Comparison of ENCODE assay signal across 20 mouse cellular contexts in the genomic region with DNA sequence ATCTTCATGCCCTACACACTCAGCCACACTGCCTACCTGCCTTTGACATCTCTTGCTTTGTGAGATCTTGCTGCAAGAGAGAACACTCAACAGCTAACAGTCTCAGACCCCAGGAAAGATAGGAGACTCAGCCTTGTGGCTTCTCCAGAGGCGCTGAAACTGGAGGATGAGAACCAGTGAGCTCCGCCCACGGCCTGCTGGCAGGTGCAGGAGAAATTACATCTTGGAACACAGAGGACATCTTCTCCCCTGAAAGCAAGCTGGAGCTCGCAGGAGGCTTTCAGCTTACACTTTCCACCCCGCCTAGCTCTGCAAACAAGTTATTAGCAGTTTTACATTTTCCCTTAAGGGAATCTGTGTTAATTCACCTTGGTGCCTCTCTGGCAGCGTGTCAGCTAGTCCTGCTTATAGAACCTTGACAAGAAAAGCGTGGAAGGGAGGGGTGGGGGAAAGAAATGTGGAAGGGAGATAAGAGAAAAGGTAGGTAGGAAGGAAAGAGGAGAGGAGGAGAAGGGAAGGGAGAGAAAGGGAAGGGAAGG.
DNase-seq lines count a peak whose midpoint lies in the region; ATAC-seq lines count a peak whose summit lies in the region.
"Had no signal": no experiment of that assay in that cellular context is flagged by ENCODE, and none has a peak within 500 bp of the region (broad histone marks: within the 10 kb centered on the region; RNA-seq: fewer than 3 reads in every experiment).

No protein-coding gene starts in this region.

- H3K4me3 ChIP-seq in heart, embryonic 10.5 days = no peak overlapping the region
- H3K4me3 ChIP-seq: heart, embryonic 12.5 days; neural tube, embryonic 12.5 days had no signal

- H3K27me3 ChIP-seq in heart, embryonic 10.5 days (ENCODE audit: insufficient read depth, poor library complexity, severe bottlenecking) = peaks cover 13% of the 10 kb centered on the region
- H3K27me3 ChIP-seq: neural tube, embryonic 12.5 days had no signal

- no peak for ATAC-seq in CD4-positive, CD25-positive, alpha-beta regulatory T cell, adult 4 months
- ATAC-seq: forebrain, postnatal 0 days; hindbrain, embryonic 16.5 days; intestine, postnatal 0 days; liver, postnatal 0 days had no signal

- no peaks in the 10 kb centered on the region for H3K36me3 ChIP-seq in heart, embryonic 10.5 days
- H3K36me3 ChIP-seq: heart, embryonic 12.5 days; neural tube, embryonic 12.5 days had no signal

- peaks cover 13% of the 10 kb centered on the region; the same call in 1 of the 2 replicates for H3K4me1 ChIP-seq in heart, embryonic 10.5 days
- H3K4me1 ChIP-seq: neural tube, embryonic 12.5 days had no signal

- peak; percentile 64 for DNase-seq in heart, adult 11 months
- no peak for DNase-seq in heart, embryonic 10.5 days (ENCODE audit: low spot score)
- peak; percentile 19 to 22 for DNase-seq in layer of hippocampus, adult 8-10 months (ENCODE audit: low spot score in 2 of 2)
- DNase-seq in layer of hippocampus, postnatal 36 days = no peak
- DNase-seq in left cerebral cortex, adult 18-20 months (ENCODE audit: low spot score in 2 of 2) = peak; percentile 41 to 48
- DNase-seq in right cerebral cortex, postnatal 10 days (ENCODE audit: low spot score in 2 of 2) = peak; percentile 35 to 38
- DNase-seq in adrenal gland, postnatal 36 days = no peak
- DNase-seq: adrenal gland, postnatal 14 days; cerebellum, adult 2 months; forebrain, postnatal 0 days; heart, postnatal 36 days; liver; liver, postnatal 0 days; spleen, adult 18-20 months; thymus, postnatal 14 days had no signal

- 70% methylated on average over 7 of the region's 7 CpGs for WGBS in heart, embryonic 10.5 days

- no peak overlapping the region for H3K27ac ChIP-seq in heart, embryonic 10.5 days
- H3K27ac ChIP-seq: neural tube, embryonic 12.5 days had no signal

- no peaks in the 10 kb centered on the region for H3K9me3 ChIP-seq in heart, embryonic 10.5 days
- H3K9me3 ChIP-seq: heart, embryonic 12.5 days; neural tube, embryonic 12.5 days had no signal

Comparison
In these comparisons a context has a peak if more than half of its experiments do, and no peak if none do; other contexts are left out.
1. DNase-seq: peak in heart, adult 11 months (single experiment), layer of hippocampus, adult 8-10 months (2 of 2), left cerebral cortex, adult 18-20 months (2 of 2) and right cerebral cortex, postnatal 10 days (2 of 2); none in heart, embryonic 10.5 days (single experiment), layer of hippocampus, postnatal 36 days (0 of 2) and adrenal gland, postnatal 36 days (0 of 2).